Mouse (Mus musculus) heart, postnatal 10 days (tissue): ENCODE data around the gene Fgf23. TPM values are rescaled to one million over a fixed set of nuclear protein-coding genes. Genes with fewer than 3 reads are reported as not detected.

Experiments
- DNase-seq, 2 experiments: peaks; one replicate each; pipeline ENCODE4 v3.0.0; 2021
- intact Hi-C: fragments of 180-260 bp; cut with DNase I; formaldehyde crosslinking; loops from one replicate; pipeline ENCODE4 v1.15.1; 2025
- total RNA-seq, 2 experiments: library from RNA; stranded (reverse); gene quantifications; 2 replicates each; pipeline ENCODE4 v1.2.3; 2021

Fgf23 gene
- not detected for total RNA-seq

GRCm38 (mm10) chr6:127072817-127073216, at the start of gene Fgf23:
Fgf23 (plus strand) TSS chr6:127072902.
- no peak for DNase-seq
- intact Hi-C loops: no loop called here

DNA sequence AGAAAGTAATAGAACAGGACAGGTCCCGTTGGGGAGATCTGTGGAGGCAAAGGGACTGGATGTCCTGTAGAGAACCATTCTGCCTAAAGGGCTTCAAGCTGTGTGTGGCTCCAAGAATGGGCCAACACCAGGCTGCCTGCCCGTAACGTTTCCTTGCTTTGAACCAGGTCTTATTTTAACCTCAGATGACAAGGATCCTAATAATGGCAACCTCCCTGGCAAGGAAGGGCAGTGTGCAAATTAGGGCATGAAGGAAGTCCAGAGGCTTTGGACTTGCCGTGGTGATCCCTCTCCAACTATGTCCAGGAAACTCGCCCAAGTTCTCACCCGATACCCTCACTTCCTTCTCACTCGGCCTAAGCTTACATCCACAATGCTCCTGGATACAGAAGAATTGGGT, 47.9 kb upstream of the Fgf23 start:
- intact Hi-C loops: no loop called here
- peak; percentile 9 to 29 for DNase-seq

- intact Hi-C loops: loop anchor here (1.0 kb wide), 1 partner anchor 79 kb away; no protein-coding TSS in a partner anchor
- DNase-seq: peak; percentile 15 to 41
These were observed 37.9 kb upstream of the Fgf23 start for GRCm38 (mm10) chr6:127034760-127035159.

DNA sequence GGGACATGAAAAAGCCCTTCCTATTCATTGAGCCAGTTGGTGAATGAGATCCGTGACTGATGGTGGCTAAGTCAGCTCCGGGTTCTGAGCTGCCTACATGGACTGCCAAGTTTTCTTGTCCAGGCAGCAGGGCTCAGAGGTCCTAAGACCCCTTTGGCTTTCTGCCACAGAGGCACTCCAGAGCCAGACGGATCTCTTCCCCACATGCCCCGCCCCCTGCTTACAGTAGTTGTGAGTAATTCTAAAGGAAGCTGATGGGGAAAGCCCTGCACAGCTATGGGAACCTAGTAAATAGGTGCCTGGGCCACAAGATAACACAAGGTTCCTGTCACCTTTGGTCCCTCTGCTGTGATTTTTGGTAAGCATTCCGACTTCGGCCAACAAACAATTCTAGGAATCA, 27.8 kb upstream of the Fgf23 start:
- DNase-seq: no peak
- intact Hi-C loops: no loop called here

DNA sequence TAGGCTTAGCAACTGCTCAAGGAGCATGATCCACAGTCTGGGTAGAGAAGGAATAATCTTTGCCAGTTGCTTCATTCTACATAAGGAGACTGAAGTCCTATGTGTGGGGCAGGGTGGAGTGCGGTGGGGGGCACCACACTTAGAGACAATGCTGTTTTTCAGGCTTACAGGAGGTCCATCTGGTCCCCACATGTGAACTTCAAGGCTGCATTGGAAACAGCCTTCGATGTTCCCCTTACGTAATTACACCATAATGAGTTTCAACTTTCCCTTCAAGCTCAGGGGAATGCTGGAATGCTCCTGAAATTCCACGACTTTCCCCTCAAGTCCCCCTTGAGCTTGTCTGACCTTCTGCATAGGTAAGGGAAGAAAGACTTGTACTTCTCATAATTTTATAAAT, 21.9 kb upstream of the Fgf23 start:
- DNase-seq: no peak
- intact Hi-C loops: no loop called here

GRCm38 (mm10) chr6:127056990-127057588, 15.6 kb upstream of the Fgf23 start:
- intact Hi-C loops: no loop called here
- peak; percentile 14 to 18 for DNase-seq

DNA sequence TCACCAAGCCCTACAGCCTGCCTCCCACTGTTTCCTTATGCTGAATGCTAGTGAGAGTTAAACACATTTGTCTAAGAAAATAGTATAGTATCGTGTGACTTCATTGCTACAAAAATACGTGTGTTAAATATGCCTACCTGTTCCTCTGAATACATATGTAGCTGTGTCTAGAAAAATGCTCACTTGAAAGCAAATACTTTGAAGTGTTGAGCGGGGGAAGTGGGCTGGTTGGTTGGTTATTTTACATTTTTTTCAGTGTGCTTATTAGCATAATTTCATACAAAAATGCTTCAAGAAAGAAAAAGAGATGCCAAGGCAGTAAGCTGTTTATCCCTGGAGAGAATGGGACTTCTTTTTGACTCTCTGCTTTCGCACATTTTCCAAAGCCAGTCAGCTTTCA, 12.7 kb upstream of the Fgf23 start:
- DNase-seq: no peak
- intact Hi-C loops: no loop called here

DNA sequence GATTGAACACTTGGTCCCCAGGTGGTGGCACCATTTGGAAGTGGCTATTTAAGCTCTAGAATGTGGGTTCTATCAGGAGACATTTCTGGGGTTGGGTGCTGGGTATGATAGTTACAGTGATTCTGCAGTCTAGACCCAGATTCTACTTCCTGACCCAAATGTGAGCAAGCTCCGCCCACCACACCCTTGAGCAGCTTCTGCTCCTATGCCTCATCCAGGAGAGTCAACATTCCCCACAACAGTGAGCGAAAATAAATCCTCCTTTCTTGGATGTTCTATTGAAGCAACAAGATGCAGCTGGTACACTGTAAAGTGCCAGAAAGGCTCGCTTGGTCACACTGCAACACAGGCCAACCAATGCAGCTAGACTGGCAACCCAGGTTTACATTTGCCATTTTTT, 8.8 kb upstream of the Fgf23 start:
- no peak for DNase-seq
- intact Hi-C loops: no loop called here

DNA sequence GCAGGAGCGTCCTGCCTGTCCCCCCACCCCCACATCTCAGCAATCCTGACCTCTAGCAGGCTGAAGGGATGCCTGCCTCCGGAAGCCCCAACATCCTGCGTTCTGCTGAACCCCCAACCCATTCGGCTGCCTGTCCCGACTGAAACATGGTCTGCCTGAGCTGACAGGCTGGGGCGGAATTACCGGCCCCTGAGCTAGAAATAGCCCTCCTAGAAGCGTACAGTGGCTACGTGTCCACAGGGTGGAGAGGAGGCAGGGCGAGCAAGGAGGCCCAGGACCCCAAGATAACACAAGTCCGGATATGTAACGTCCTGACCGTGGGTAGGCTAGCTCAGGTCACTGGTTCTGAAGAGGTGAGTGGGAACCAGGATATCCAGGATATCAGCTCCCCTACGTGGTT, 7.9 kb upstream of the Fgf23 start:
- intact Hi-C loops: no loop called here
- peak in 1 of 2 experiments; percentile 15 for DNase-seq

- intact Hi-C loops: no loop called here
These were observed 7.4 kb downstream of the Fgf23 start for GRCm38 (mm10) chr6:127079867-127080731.

GRCm38 (mm10) chr6:127081820-127082219, 9.1 kb downstream of the Fgf23 start:
- intact Hi-C loops: no loop called here
- DNase-seq: no peak

More at GRCm38 (mm10) chr6:127079867-127080731, 7.4 kb downstream of the Fgf23 start:
- DNase-seq: peak; percentile 47 to 56

DNA sequence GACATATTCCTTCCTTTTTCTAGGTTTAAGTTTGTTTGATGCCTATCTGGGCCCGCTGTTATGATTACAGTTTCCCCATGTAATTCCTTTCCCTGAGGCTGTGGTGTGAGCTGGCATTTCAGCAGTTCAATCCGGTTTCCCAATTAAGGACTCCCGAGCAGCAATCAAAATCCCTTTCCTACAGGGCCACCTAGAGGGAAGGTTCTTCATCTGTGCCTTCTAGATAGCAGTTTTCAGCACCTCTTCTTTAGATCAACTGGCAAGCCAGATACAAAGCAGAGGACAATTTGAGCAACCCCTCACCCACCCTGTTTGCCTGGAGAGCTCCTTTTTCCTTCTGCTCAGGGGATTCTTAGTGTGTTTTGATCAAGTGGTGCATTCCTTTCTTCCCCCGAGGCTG, 14.0 kb downstream of the Fgf23 start:
- intact Hi-C loops: loop anchor here (1.0 kb wide), 1 partner anchor 131 kb away; no protein-coding TSS in a partner anchor
- peak; percentile 61 to 78 for DNase-seq

DNA sequence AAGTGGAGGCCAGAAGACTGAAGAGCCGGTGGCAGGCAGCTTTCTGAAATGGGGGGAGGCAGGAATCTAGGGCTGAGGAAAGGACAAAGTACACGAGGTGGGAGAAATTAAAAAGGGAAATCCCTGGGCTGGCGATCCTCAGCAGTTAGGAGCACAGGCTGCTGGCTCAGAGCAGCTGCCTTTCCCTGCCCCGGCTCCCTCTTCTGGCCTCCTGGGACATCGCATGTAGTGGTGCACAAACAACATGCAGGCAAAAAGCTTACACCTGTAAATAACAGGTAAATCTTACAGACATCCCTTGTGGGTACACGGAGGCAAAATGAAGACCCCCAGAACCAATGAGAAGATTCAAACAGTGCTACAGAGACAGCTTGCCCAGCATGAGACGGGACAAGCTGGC, 21.9 kb downstream of the Fgf23 start:
- intact Hi-C loops: no loop called here
- peak in 1 of 2 experiments; percentile 40 for DNase-seq

DNA sequence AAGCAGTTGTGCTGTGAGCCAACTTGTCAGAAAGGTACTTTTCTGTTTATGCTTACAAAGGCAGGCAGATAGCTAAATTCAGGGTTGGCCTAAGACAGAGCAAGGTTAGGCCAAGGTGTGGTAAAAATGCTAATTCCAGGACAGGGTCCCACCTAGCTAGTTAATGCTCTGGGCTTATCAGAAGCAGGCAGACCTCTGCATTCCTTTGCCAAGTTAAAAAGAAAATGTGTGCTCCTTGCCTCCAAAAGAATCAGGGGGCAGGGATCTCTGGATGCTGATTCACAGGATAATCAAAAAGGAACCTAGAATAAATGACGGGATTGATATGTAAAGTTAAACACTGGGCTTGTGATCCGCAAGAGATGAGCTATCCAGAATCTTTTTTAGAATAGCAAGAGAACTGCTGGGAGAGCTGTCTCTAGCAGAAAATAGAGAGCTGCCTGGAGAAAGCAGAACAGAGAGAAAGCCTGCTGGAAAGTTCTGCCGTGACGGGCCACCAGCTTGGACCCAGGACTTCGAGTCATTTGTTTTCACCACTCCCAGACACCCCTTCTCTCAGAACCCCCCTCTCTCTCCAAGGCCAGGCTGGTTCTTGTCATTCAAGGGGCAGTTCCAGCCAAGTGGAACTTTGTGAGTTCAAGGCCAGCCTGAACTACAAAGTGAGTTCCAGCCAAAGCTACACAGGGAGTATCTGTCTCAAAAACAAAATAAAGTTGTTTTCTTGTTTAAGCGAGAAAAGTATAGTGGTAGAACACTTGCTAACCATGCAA, 31.0 kb downstream of the Fgf23 start:
- DNase-seq: no peak
- intact Hi-C loops: no loop called here

DNA sequence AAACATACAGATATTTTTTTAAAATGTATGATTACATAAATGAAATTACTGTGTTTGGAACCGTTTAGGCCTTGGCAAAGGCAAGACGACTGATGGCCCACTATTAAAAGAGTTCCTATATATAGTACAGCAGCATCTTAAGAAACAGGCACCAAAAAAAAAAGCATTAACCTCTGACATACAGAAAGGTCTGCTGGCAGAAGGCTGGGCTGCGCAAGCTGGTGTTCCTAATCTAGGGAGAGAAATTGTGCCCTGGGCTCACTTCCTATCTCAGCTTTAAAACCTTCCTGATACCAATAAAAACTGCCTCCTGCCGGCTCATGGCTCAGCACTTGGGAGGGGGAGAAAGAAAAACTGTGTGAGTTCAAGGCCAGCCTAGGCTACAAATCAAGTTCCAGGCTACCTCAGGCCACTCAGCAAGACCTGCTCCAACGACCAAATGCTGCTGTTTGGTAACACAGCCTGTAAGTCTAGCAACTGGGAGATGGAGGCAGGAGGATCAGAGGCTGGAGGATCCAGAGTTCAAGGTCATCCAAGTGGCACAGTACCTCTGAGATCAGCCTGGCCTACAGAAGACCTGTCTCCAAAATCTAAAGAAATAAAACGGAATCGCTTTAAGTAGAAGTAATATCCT, 31.8 kb downstream of the Fgf23 start:
- intact Hi-C loops: no loop called here
- no peak for DNase-seq

DNA sequence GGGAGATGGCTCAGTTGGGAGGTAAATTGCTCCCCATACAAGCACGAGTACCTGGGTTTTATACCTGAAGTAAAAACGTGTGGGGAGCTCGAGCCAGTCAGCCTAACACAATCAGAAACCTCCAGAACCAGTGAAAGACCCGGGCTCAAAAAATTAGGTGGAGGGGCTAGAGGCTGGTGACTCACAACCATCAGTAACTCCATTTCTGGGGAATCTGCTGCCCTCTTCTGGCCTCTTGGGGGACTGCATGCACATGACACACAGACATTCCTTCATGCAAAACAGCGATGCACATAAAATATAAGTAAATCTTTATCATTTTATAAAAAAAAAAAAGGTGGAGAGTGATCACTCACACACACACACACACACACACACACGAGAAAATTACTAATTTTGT, 32.4 kb downstream of the Fgf23 start:
- intact Hi-C loops: no loop called here
- peak in 1 of 2 experiments; percentile 65 for DNase-seq

DNA sequence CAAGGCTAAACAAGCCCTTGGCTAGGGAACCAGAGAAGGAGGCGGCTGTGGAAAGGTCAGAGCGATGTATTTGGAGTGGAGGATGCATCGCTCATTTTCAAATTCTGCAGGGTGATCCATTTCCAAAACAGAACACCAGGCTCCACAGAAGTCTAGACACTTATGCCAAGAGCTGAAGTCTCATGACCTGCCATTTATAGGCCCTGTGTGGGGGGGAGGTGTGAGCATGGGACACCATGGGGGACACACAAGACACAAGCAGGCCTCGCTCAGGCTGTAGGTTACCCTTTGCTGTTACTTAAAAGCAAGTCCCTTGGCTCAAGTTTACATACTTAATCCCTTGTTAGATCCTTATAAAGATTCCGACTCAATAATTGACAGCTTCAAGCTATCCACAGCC, 33.5 kb downstream of the Fgf23 start:
- intact Hi-C loops: no loop called here
- DNase-seq: peak; percentile 54 to 74

GRCm38 (mm10) chr6:127106726-127107125, 34.0 kb downstream of the Fgf23 start:
- peak in 1 of 2 experiments; percentile 17 for DNase-seq
- intact Hi-C loops: no loop called here

DNA sequence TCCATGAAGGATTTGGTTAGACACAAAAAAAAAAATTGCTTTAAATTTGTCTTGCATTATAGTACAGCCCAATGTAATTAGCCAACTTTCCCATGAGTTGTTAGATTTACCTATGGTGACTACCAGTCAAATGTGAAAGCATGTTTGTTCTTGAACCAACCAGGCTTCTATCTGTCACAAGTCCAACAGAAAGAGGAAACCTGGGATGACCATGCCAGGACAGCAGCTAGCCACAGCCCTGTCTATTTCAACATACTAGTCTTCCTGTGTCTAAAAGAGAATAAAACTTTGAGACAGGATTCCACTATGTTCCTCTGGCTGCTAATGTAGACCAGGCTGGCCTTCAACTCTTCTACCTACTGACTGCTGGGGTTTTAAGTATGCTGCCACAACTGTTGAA, 34.7 kb downstream of the Fgf23 start:
- intact Hi-C loops: no loop called here
- DNase-seq: peak in 1 of 2 experiments; percentile 8

DNA sequence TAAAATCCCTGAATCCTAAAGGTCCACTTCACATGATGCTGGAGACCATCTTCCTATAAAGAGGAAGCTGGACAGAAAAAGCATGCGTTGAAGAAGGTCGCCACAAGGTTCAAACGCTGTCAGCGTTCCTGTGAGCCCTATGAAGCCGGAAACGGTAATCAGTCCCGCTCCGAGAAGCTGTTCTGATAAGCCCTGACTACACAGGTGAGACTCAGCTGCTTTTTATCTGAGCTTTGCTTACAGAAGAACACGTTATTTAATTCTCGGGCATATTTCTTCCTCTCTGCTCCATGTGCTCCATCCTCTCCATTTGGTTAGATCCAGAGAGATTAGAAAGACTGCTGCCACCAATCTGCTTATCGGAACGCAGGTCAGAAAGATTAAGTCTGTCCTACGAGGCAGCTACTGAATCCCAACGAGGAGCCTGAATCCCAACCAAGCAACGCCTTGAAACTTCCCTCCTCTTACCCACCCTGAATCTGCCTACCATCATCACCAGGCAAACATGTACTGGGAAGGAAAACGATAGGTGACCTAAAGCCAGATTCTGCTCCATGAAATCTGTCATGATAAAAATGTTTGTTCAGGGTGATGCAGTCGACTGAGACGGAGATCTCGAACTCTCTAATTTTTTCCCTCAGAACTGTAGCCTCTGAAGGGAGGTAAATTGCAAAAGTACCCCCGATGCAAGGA, 35.8 kb downstream of the Fgf23 start:
- peak in 1 of 2 experiments; percentile 11 for DNase-seq
- intact Hi-C loops: no loop called here
